Mouse (Mus musculus): ENCODE results near the gene Spata13.

- TF ChIP-seq CTCF (IDR thresholded peaks at IDR 0.05; ENCODE audit: low read depth) (no peak), EP300 (IDR thresholded peaks at IDR 0.05; ENCODE audit: low read depth) (no peak)
These were observed 59.9 kb downstream of the Spata13 start for GRCm38 (mm10) chr14:60693666-60694065.
